Mouse (Mus musculus) MEL (cell line): ENCODE data around the gene Ube2e1. TPM values are rescaled to one million over a fixed set of nuclear protein-coding genes. Genes with fewer than 3 reads are reported as not detected.

Experiments used
- DNase-seq: peaks from one replicate; pipeline ENCODE4 v3.0.0; 2011; ENCODE audit warnings: low read depth, low spot score
- H3K27ac ChIP-seq: 2 replicates; pipeline ENCODE4 v1.5.1; 2012; ENCODE audit warnings: low read depth, mild to moderate bottlenecking, control low read depth, low read length, moderate library complexity; ENCODE audit not compliant: control insufficient read depth
- H3K27me3 ChIP-seq, 2 experiments: fragments of 150-350 bp in 1 of 2; sonication (generic) in 1 of 2; 2 replicates each; pipeline ENCODE4 v1.6.1; 2012; ENCODE audit warnings: low read length in 2 of 2, mild to moderate bottlenecking in 2 of 2, improper control_type of control experiment in 1 of 2, moderate library complexity in 1 of 2; ENCODE audit not compliant: insufficient read depth in 2 of 2, control insufficient read depth in 1 of 2
- H3K36me3 ChIP-seq, 2 experiments: 2 replicates each; pipeline ENCODE4 v1.6.1; 2012 to 2014; ENCODE audit warnings: low read length in 2 of 2, improper control_type of control experiment in 1 of 2, inconsistent platforms in 1 of 2, mild to moderate bottlenecking in 1 of 2; ENCODE audit not compliant: insufficient read depth in 2 of 2, control insufficient read depth in 1 of 2
- H3K4me1 ChIP-seq, 2 experiments: fragments of 150-350 bp in 1 of 2; sonication (generic) in 1 of 2; 2 replicates each; pipeline ENCODE4 v1.6.1; 2012; ENCODE audit warnings: low read length in 2 of 2, improper control_type of control experiment in 1 of 2, mild to moderate bottlenecking in 1 of 2; ENCODE audit not compliant: insufficient read depth in 2 of 2, control insufficient read depth in 1 of 2
- H3K4me3 ChIP-seq, 2 experiments: fragments of 150-350 bp in 1 of 2; sonication (generic) in 1 of 2; 2 replicates each; pipeline ENCODE4 v1.5.1; 2012; ENCODE audit warnings: low read depth in 2 of 2, low read length in 2 of 2, mild to moderate bottlenecking in 2 of 2, moderate library complexity in 2 of 2, control low read depth in 1 of 2, improper control_type of control experiment in 1 of 2; ENCODE audit not compliant: control insufficient read depth in 1 of 2, insufficient read depth in 1 of 2
- H3K79me2 ChIP-seq: 2 replicates; pipeline ENCODE4 v1.6.1; 2012; ENCODE audit warnings: mild to moderate bottlenecking, low read length, moderate library complexity; ENCODE audit not compliant: control insufficient read depth, poor library complexity, insufficient read depth
- H3K9ac ChIP-seq: 2 replicates; pipeline ENCODE4 v1.6.1; 2012; ENCODE audit warnings: low read depth, mild to moderate bottlenecking, control low read depth, low read length, moderate library complexity; ENCODE audit not compliant: control insufficient read depth, poor library complexity, severe bottlenecking
- H3K9me3 ChIP-seq: fragments of 150-350 bp; sonication (generic); replicated peaks from 2 replicates; pipeline ENCODE4 v1.6.1; 2012; ENCODE audit warnings: mild to moderate bottlenecking, low read length, improper control_type of control experiment, moderate library complexity; ENCODE audit not compliant: insufficient read depth
- CHD1 ChIP-seq: IDR thresholded peaks from 2 replicates; pipeline ENCODE4 v1.6.1; 2012; ENCODE audit warnings: low read depth, mild to moderate bottlenecking, inconsistent platforms, low read length, improper control_type of control experiment
- CHD2 ChIP-seq: IDR thresholded peaks from 2 replicates; pipeline ENCODE4 v1.6.1; 2011; ENCODE audit warnings: low read length, improper control_type of control experiment
- CTCF ChIP-seq, 3 experiments: IDR thresholded peaks in 2 of 3; conservative IDR thresholded peaks in 1 of 3; 2 replicates each; pipeline ENCODE4 v1.5.1; 2011 to 2012; ENCODE audit warnings: low read length in 3 of 3, low read depth in 2 of 3, mild to moderate bottlenecking in 2 of 3, improper control_type of control experiment in 1 of 3, inconsistent platforms in 1 of 3, mixed read lengths in 1 of 3, moderate library complexity in 1 of 3; ENCODE audit not compliant: control insufficient read depth in 1 of 3, insufficient read depth in 1 of 3, poor library complexity in 1 of 3, severe bottlenecking in 1 of 3
- E2F4 ChIP-seq: IDR thresholded peaks from 2 replicates; pipeline ENCODE4 v1.6.1; 2011; ENCODE audit warnings: low read depth, low read length, improper control_type of control experiment, borderline replicate concordance
- ELF1 ChIP-seq: IDR thresholded peaks from 2 replicates; pipeline ENCODE4 v1.6.1; 2014; ENCODE audit warnings: low read depth, mild to moderate bottlenecking, inconsistent platforms, low read length, improper control_type of control experiment, moderate library complexity
- ETS1 ChIP-seq: IDR thresholded peaks from 2 replicates; pipeline ENCODE4 v1.6.1; 2012; ENCODE audit warnings: low read depth, mild to moderate bottlenecking, inconsistent platforms, low read length, improper control_type of control experiment, moderate library complexity
- GABPA ChIP-seq: IDR thresholded peaks from 2 replicates; pipeline ENCODE4 v1.6.1; 2012; ENCODE audit warnings: low read depth, mild to moderate bottlenecking, inconsistent platforms, low read length, improper control_type of control experiment, moderate library complexity
- JUND ChIP-seq: IDR thresholded peaks from 2 replicates; pipeline ENCODE4 v1.6.1; 2011; ENCODE audit warnings: low read depth, mild to moderate bottlenecking, improper control_type of control experiment, low read length
- MAZ ChIP-seq: IDR thresholded peaks from 2 replicates; pipeline ENCODE4 v1.6.1; 2012; ENCODE audit warnings: low read depth, mild to moderate bottlenecking, inconsistent platforms, low read length, improper control_type of control experiment
- MEF2A ChIP-seq: IDR thresholded peaks from 2 replicates; pipeline ENCODE4 v1.6.1; 2014; ENCODE audit warnings: low read depth, mild to moderate bottlenecking, inconsistent platforms, low read length, improper control_type of control experiment; ENCODE audit not compliant: poor library complexity, insufficient replicate concordance, severe bottlenecking; ENCODE audit errors: extremely low read depth
- MYB ChIP-seq: IDR thresholded peaks from 2 replicates; pipeline ENCODE4 v1.6.1; 2011; ENCODE audit warnings: mild to moderate bottlenecking, low read depth, low read length, improper control_type of control experiment
- MYC ChIP-seq: IDR thresholded peaks from 2 replicates; pipeline ENCODE4 v1.6.1; 2011; ENCODE audit warnings: low read depth, mild to moderate bottlenecking, low read length, improper control_type of control experiment, moderate library complexity
- NELFE ChIP-seq: IDR thresholded peaks from 2 replicates; pipeline ENCODE4 v1.6.1; 2011; ENCODE audit warnings: low read depth, low read length, improper control_type of control experiment
- NRF1 ChIP-seq: IDR thresholded peaks from 2 replicates; pipeline ENCODE4 v1.6.1; 2014; ENCODE audit warnings: low read depth, mild to moderate bottlenecking, inconsistent platforms, low read length, improper control_type of control experiment, moderate library complexity; ENCODE audit not compliant: poor library complexity, insufficient read depth, severe bottlenecking
- POLR2A ChIP-seq, 2 experiments: IDR thresholded peaks; 2 replicates each; pipeline ENCODE4 v1.6.1; 2011 to 2012; ENCODE audit warnings: low read length in 2 of 2, mild to moderate bottlenecking in 2 of 2, control low read depth in 1 of 2, improper control_type of control experiment in 1 of 2, low read depth in 1 of 2, moderate library complexity in 1 of 2; ENCODE audit not compliant: control insufficient read depth in 1 of 2, insufficient read depth in 1 of 2, poor library complexity in 1 of 2
- SMC3 ChIP-seq: IDR thresholded peaks from 2 replicates; pipeline ENCODE4 v1.6.1; 2011; ENCODE audit warnings: low read depth, low read length, improper control_type of control experiment
- TAL1 ChIP-seq: IDR thresholded peaks from 2 replicates; pipeline ENCODE4 v1.6.1; 2012; ENCODE audit warnings: mild to moderate bottlenecking, inconsistent platforms, low read length, moderate library complexity, mixed read lengths
- TBP ChIP-seq: IDR thresholded peaks from 2 replicates; pipeline ENCODE4 v1.8.0; 2011; ENCODE audit warnings: low read depth, low read length, improper control_type of control experiment
- UBTF ChIP-seq: IDR thresholded peaks from 2 replicates; pipeline ENCODE4 v1.6.1; 2012; ENCODE audit warnings: low read depth, mild to moderate bottlenecking, inconsistent platforms, low read length, improper control_type of control experiment, moderate library complexity, borderline replicate concordance; ENCODE audit not compliant: insufficient read depth
- USF1 ChIP-seq: IDR thresholded peaks from 2 replicates; pipeline ENCODE4 v1.6.1; 2014; ENCODE audit warnings: low read depth, mild to moderate bottlenecking, inconsistent platforms, low read length, improper control_type of control experiment, moderate library complexity
- polyA plus RNA-seq, 2 experiments: library from polyadenylated mRNA; stranded (reverse) in 1 of 2; unstranded in 1 of 2; fragments of >175 nt in 1 of 2; fragments of >200 nt in 1 of 2; gene quantifications; 2 replicates each; pipeline versions ENCODE4 v1.2.1 to v1.2.4; 2012; ENCODE audit warnings: low replicate concordance in 2 of 2, low read depth in 1 of 2; ENCODE audit not compliant: insufficient read length in 2 of 2, insufficient read depth in 1 of 2, missing spikeins in 1 of 2
- total RNA-seq: library from RNA; depleted of rRNA; stranded (reverse); fragments of 300-350 nt; gene quantifications from 2 replicates; pipeline ENCODE4 v1.2.3, GENCODE M21; 2012

The Ube2e1 gene
- total and polyA plus RNA-seq, 3 experiments: 43.0 to 246 (median 240) TPM

GRCm38 (mm10) chr14:18263427-18263826 is 68.2 kb downstream of the Ube2e1 start (continued):
- no peak for TF ChIP-seq NRF1
- no peak for TF ChIP-seq MYC
- no peak for TF ChIP-seq NELFE
- no peak for TF ChIP-seq MAZ
- TF ChIP-seq UBTF: no peak
- TF ChIP-seq CHD2: no peak
- peak; percentile 64 for TF ChIP-seq ETS1
- TF ChIP-seq MYB: no peak
- TF ChIP-seq POLR2A (IDR thresholded peaks at IDR 0.05; ENCODE audit: control insufficient read depth in 1 of 2, insufficient read depth in 1 of 2, low read depth in 1 of 2, low read length in 2 of 2, poor library complexity in 1 of 2): no peak
- TF ChIP-seq SMC3: no peak
- TF ChIP-seq, all 39 proteins: peak for 5

- H3K79me2 ChIP-seq: no peaks in the 10 kb centered on the region
- no peak for TF ChIP-seq ELF1
- peak in 1 of 3 experiments; percentile 3; a peak in 1 of 6 replicates for TF ChIP-seq CTCF (IDR thresholded peaks at IDR 0.05 in 2 of 3, conservative IDR thresholded peaks at IDR 0.05 in 1 of 3; ENCODE audit: control insufficient read depth in 1 of 3, insufficient read depth in 1 of 3, low read depth in 2 of 3, low read length in 3 of 3, poor library complexity in 1 of 3, severe bottlenecking in 1 of 3)
- no peaks in the 10 kb centered on the region for H3K9me3 ChIP-seq
- no peak overlapping the region for H3K27ac ChIP-seq
- DNase-seq: peak; percentile 40
- no peaks in the 10 kb centered on the region; a peak in 1 of 4 replicates for H3K4me1 ChIP-seq
- H3K9ac ChIP-seq: no peak overlapping the region
- no peaks in the 10 kb centered on the region for H3K36me3 ChIP-seq
- H3K27me3 ChIP-seq: no peaks in the 10 kb centered on the region
- H3K4me3 ChIP-seq: no peak overlapping the region
Observed at GRCm38 (mm10) chr14:18261203-18261602, 70.5 kb downstream of the Ube2e1 start.

GRCm38 (mm10) chr14:18242638-18243130 is 89.0 kb downstream of the Ube2e1 start:
- Histone ChIP-seq H3K4me3 (no peak overlapping the region), H3K79me2 (peaks cover 2% of the 10 kb centered on the region; the same call in 1 of the 2 replicates), H3K4me1 (peaks cover 0 to 2% of the 10 kb centered on the region in 2 experiments; a peak in 1 of 4 replicates), H3K27ac (no peak overlapping the region), H3K9ac (no peak overlapping the region), H3K9me3 (no peaks in the 10 kb centered on the region), H3K27me3 (no peaks in the 10 kb centered on the region), H3K36me3 (peaks cover 0 to 4% of the 10 kb centered on the region in 2 experiments; a peak in 2 of 4 replicates)
- no peak for DNase-seq
- TF ChIP-seq NRF1: no peak

GRCm38 (mm10) chr14:18241786-18242185 is 89.9 kb downstream of the Ube2e1 start:
- Histone ChIP-seq H3K36me3 (peaks cover 0 to 8% of the 10 kb centered on the region in 2 experiments; a peak in 2 of 4 replicates), H3K9ac (no peak overlapping the region), H3K79me2 (peaks cover 2% of the 10 kb centered on the region; the same call in 1 of the 2 replicates)
- no peak for TF ChIP-seq TBP
- TF ChIP-seq CHD2: no peak
- TF ChIP-seq TAL1: no peak
- no peak for TF ChIP-seq NRF1
- TF ChIP-seq CHD1: no peak
- no peak for TF ChIP-seq JUND
- TF ChIP-seq USF1: no peak
- TF ChIP-seq GABPA: no peak
- no peak for TF ChIP-seq MEF2A
- no peak for TF ChIP-seq MYB
- no peak for TF ChIP-seq E2F4
- TF ChIP-seq, all 39 proteins: peak for 0
- H3K9me3 ChIP-seq: no peaks in the 10 kb centered on the region
- no peaks in the 10 kb centered on the region for H3K27me3 ChIP-seq
- no peak overlapping the region for H3K27ac ChIP-seq
- H3K4me3 ChIP-seq: no peak overlapping the region
- DNase-seq: no peak
- H3K4me1 ChIP-seq: peaks cover 2 to 4% of the 10 kb centered on the region in 2 experiments; a peak in 3 of 4 replicates
